Mouse (Mus musculus) neural tube, embryonic 14.5 days (tissue): ENCODE data around the gene Meaf6. TPM values are rescaled to one million over a fixed set of nuclear protein-coding genes. Genes with fewer than 3 reads are reported as not detected.

Experiments used
- ATAC-seq: fragments of 200-750 bp; cut with Nextera tagmentation; 2 replicates; pipeline ENCODE4 v1.8.0; 2017; ENCODE audit warnings: low read depth, mild to moderate bottlenecking, moderate TSS enrichment, moderate library complexity
- H3K27ac ChIP-seq: fragments of 300-500 bp; sonication (generic); 2 replicates; pipeline ENCODE4 v1.5.1; 2014; ENCODE audit warnings: low read depth, mild to moderate bottlenecking, control low read depth, low read length, moderate library complexity, mixed read lengths
- H3K27me3 ChIP-seq: fragments of 300-500 bp; sonication (generic); 2 replicates; pipeline ENCODE4 v1.6.1; 2014; ENCODE audit warnings: low read length; ENCODE audit not compliant: control insufficient read depth, insufficient read depth
- H3K36me3 ChIP-seq: fragments of 300-500 bp; sonication (generic); 2 replicates; pipeline ENCODE4 v1.6.1; 2014; ENCODE audit warnings: low read length, mixed read lengths; ENCODE audit not compliant: control insufficient read depth, insufficient read depth
- H3K4me1 ChIP-seq: fragments of 300-500 bp; sonication (generic); 2 replicates; pipeline ENCODE4 v1.6.1; 2014; ENCODE audit warnings: low read length; ENCODE audit not compliant: control insufficient read depth, insufficient read depth
- H3K4me2 ChIP-seq: fragments of 300-500 bp; sonication (generic); 2 replicates; pipeline ENCODE4 v1.6.1; 2014; ENCODE audit warnings: mild to moderate bottlenecking, low read depth, low read length, control low read depth
- H3K4me3 ChIP-seq: fragments of 300-500 bp; sonication (generic); 2 replicates; pipeline ENCODE4 v1.5.1; 2014; ENCODE audit warnings: low read depth, low read length, control low read depth, mixed read lengths
- H3K9ac ChIP-seq: fragments of 300-500 bp; sonication (generic); replicated peaks from 2 replicates; pipeline ENCODE4 v1.6.1; 2014; ENCODE audit warnings: low read depth, mild to moderate bottlenecking, control low read depth, low read length, mixed read lengths
- H3K9me3 ChIP-seq: fragments of 300-500 bp; sonication (generic); 2 replicates; pipeline ENCODE4 v1.6.1; 2016; ENCODE audit warnings: low read length; ENCODE audit not compliant: control insufficient read depth
- WGBS: fragments of 180-500 bp; shearing (Covaris S2); extraction: QIAGEN DNeasy Blood & Tissue Kit; methylation state at CpG from one replicate; pipeline ENCODE4 v1.1.7; 2014; 5-methylcytosine and 5-hydroxymethylcytosine counted together
- polyA plus RNA-seq: library from polyadenylated mRNA; unstranded; fragments of >200 nt; fragmentation: Nextera tagmentation; extraction: Ambion mirVana; gene quantifications from 2 replicates; pipeline ENCODE4 v1.2.1, GENCODE M21; 2014

The Meaf6 gene
- polyA plus RNA-seq, 1 experiment from 2014 or later: 179 TPM

GRCm38 (mm10) chr4:125065517-125066307 lies 19.2 kb upstream of the Meaf6 start, which contains the start of gene Dnali1:
Gene Dnali1 (minus strand): TSS chr4:125065703.
- ATAC-seq: peak; percentile 42; the same call in 1 of the 2 replicates
- H3K27ac ChIP-seq: peak within 1 kb of the TSS; percentile 52; the same call in 1 of the 2 replicates
- 3% methylated on average over 26 of the region's 26 CpGs for WGBS

GRCm38 (mm10) chr4:125066490-125067370 lies 18.2 kb upstream of the Meaf6 start, which contains the start of gene Snip1:
Gene Snip1 (plus strand): TSS chr4:125066672.
- no peaks in the 10 kb centered on the region for H3K27me3 ChIP-seq
- H3K36me3 ChIP-seq: peaks cover 22% of the 10 kb centered on the region
- under 1% methylated on average over 60 of the region's 78 CpGs for WGBS
- peak within 1 kb of the TSS; percentile 52; the same call in 1 of the 2 replicates for H3K27ac ChIP-seq
- peak within 1 kb of the TSS; percentile 88 for H3K4me3 ChIP-seq
- peak; percentile 93 for ATAC-seq
- H3K9me3 ChIP-seq: no peaks in the 10 kb centered on the region
- H3K4me1 ChIP-seq: peaks cover 8% of the 10 kb centered on the region
- H3K9ac ChIP-seq: peak within 1 kb of the TSS; percentile 72
- H3K4me2 ChIP-seq: peak within 1 kb of the TSS; percentile 82

More at GRCm38 (mm10) chr4:125065517-125066307, 19.2 kb upstream of the Meaf6 start, which contains the start of gene Dnali1:
- Histone ChIP-seq H3K4me1 (peaks cover 8% of the 10 kb centered on the region), H3K9me3 (no peaks in the 10 kb centered on the region), H3K4me2 (peak within 1 kb of the TSS; percentile 82), H3K4me3 (peak within 1 kb of the TSS; percentile 88), H3K9ac (peak within 1 kb of the TSS; percentile 72), H3K36me3 (peaks cover 13% of the 10 kb centered on the region; the same call in 1 of the 2 replicates), H3K27me3 (no peaks in the 10 kb centered on the region)

- H3K4me1 ChIP-seq: no peaks in the 10 kb centered on the region
- no peak for ATAC-seq
- 93% methylated on average over 2 of the region's 2 CpGs for WGBS
- no peak overlapping the region for H3K4me3 ChIP-seq
- H3K9ac ChIP-seq: no peak overlapping the region
- no peak overlapping the region for H3K27ac ChIP-seq
- H3K36me3 ChIP-seq: peaks cover 23% of the 10 kb centered on the region
- no peak overlapping the region for H3K4me2 ChIP-seq
- no peaks in the 10 kb centered on the region for H3K27me3 ChIP-seq
- H3K9me3 ChIP-seq: no peaks in the 10 kb centered on the region
These were observed 7.2 kb upstream of the Meaf6 start for GRCm38 (mm10) chr4:125077700-125078099.

- WGBS: 95% methylated on average over 2 of the region's 2 CpGs
These were observed 6.2 kb upstream of the Meaf6 start for GRCm38 (mm10) chr4:125078698-125079097.

DNA sequence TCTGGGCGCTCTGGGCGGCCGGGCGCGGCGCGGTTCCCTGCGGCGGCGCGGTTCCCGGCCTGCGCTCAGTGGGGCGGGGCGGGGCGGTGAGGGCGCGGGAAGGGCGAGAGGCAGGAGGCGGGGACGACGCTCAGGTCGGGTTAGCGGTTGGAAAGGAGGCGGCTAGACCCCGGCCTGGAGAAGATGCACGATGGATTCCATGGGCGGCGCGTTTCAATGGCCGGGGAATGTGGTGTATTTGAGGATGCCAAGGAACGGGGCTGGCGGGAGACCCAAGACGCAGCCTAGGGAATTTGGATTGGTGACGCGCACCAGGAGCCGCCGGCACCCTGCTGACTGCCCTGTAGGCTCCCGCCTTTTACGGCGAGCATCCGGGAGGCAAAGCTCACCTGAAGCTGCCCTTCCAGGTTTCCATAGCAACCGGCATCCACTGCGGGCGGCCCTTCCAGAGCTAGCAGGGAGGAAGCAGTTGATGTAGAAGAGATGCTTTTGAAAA lies 460 bp downstream of the Meaf6 start:
- WGBS: under 1% methylated on average over 44 of the region's 45 CpGs
- peaks cover 10% of the 10 kb centered on the region; the same call in 1 of the 2 replicates for H3K4me1 ChIP-seq
- H3K36me3 ChIP-seq: peaks cover 12% of the 10 kb centered on the region
- ATAC-seq: peak; percentile 92
- peak overlapping the region; percentile 98 for H3K27ac ChIP-seq
- peak overlapping the region; percentile 80 for H3K9ac ChIP-seq
- no peaks in the 10 kb centered on the region for H3K9me3 ChIP-seq
- H3K4me2 ChIP-seq: peak overlapping the region; percentile 81
- no peaks in the 10 kb centered on the region for H3K27me3 ChIP-seq
- H3K4me3 ChIP-seq: peak overlapping the region; percentile 82

More at GRCm38 (mm10) chr4:125078698-125079097, 6.2 kb upstream of the Meaf6 start:
- Histone ChIP-seq H3K27ac (no peak overlapping the region), H3K9ac (no peak overlapping the region), H3K36me3 (peaks cover 20% of the 10 kb centered on the region), H3K9me3 (no peaks in the 10 kb centered on the region), H3K4me1 (no peaks in the 10 kb centered on the region), H3K4me2 (no peak overlapping the region), H3K4me3 (no peak overlapping the region), H3K27me3 (no peaks in the 10 kb centered on the region)
- ATAC-seq: no peak

- 92% methylated on average over 5 of the region's 5 CpGs for WGBS
- H3K9me3 ChIP-seq: no peaks in the 10 kb centered on the region
- H3K9ac ChIP-seq: no peak overlapping the region
- no peak for ATAC-seq
- no peak overlapping the region for H3K4me3 ChIP-seq
- peaks cover 22% of the 10 kb centered on the region for H3K36me3 ChIP-seq
- no peak overlapping the region for H3K27ac ChIP-seq
- H3K4me2 ChIP-seq: no peak overlapping the region
- no peaks in the 10 kb centered on the region for H3K4me1 ChIP-seq
- no peaks in the 10 kb centered on the region for H3K27me3 ChIP-seq
These were observed 8.1 kb downstream of the Meaf6 start for GRCm38 (mm10) chr4:125093031-125093430.

DNA sequence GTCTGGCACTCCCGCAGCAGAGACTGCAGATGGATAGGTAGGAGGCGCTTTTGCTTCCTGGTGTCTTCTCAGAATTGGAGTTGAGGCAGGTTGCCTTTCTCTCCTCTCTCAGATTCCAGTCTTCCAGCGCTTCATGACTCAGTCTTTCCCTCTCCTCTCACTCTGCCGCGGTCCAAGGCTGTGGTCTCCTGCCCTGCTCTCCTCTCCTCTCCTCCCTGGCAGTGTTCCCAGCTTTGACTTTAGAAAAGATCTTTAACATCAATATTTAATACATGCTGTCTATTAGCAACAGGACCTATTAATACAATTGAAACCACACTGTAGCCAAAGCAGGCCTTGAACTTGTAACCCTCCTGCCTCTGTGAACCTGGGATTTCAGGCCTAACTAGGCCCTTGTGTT lies 11.1 kb downstream of the Meaf6 start:
- H3K9ac ChIP-seq: no peak overlapping the region
- no peak overlapping the region for H3K4me3 ChIP-seq
- H3K36me3 ChIP-seq: peaks cover 7% of the 10 kb centered on the region
- no peak overlapping the region for H3K4me2 ChIP-seq
- H3K27ac ChIP-seq: no peak overlapping the region
- no peaks in the 10 kb centered on the region for H3K27me3 ChIP-seq
- 94% methylated on average over 5 of the region's 5 CpGs for WGBS
- no peaks in the 10 kb centered on the region for H3K9me3 ChIP-seq
- ATAC-seq: no peak
- no peaks in the 10 kb centered on the region for H3K4me1 ChIP-seq

GRCm38 (mm10) chr4:125097412-125097811 lies 12.5 kb downstream of the Meaf6 start:
- H3K9ac ChIP-seq: no peak overlapping the region
- H3K27me3 ChIP-seq: no peaks in the 10 kb centered on the region
- H3K4me2 ChIP-seq: no peak overlapping the region
- H3K4me3 ChIP-seq: no peak overlapping the region
- no peak overlapping the region for H3K27ac ChIP-seq
- H3K9me3 ChIP-seq: no peaks in the 10 kb centered on the region
- H3K36me3 ChIP-seq: peaks cover 5% of the 10 kb centered on the region; the same call in 1 of the 2 replicates
- no peak for ATAC-seq
- 77% methylated on average over 4 of the region's 4 CpGs for WGBS
- H3K4me1 ChIP-seq: no peaks in the 10 kb centered on the region
